Mouse (Mus musculus): ENCODE measurements around the gene Xntrpc. TPM values are rescaled to one million over a fixed set of nuclear protein-coding genes. Genes with fewer than 3 reads are reported as not detected.
A peak's percentile ranks its signal among the peaks of the same experiment; 100 is the strongest.

Xntrpc gene
- total and polyA plus RNA-seq, 2 experiments from 2014 or later: 0.31 TPM; not detected in 1

- no peaks in the 10 kb centered on the region for H3K4me1 ChIP-seq (ENCODE audit: control insufficient read depth, insufficient read depth)
- H3K9ac ChIP-seq (replicated peaks; ENCODE audit: low read depth, low read length): no peak within 1 kb of the TSS
- H3K27ac ChIP-seq (ENCODE audit: low read depth): no peak within 1 kb of the TSS
- H3K9me3 ChIP-seq (replicated peaks; ENCODE audit: control insufficient read depth, low read length): no peaks in the 10 kb centered on the region
- H3K36me3 ChIP-seq (replicated peaks; ENCODE audit: control insufficient read depth, insufficient read depth, low read length): peaks cover 52% of the 10 kb centered on the region
- H3K4me2 ChIP-seq (ENCODE audit: low read depth, low read length): no peak within 1 kb of the TSS
- DNase-seq (ENCODE audit: low spot score) (no peak), ATAC-seq (ENCODE audit: insufficient read depth, low read depth) (no peak)
- WGBS: 87% methylated on average over 5 of the region's 5 CpGs
- no peak within 1 kb of the TSS for H3K4me3 ChIP-seq (ENCODE audit: low read depth, low read length)
- H3K27me3 ChIP-seq (ENCODE audit: control insufficient read depth, insufficient read depth, low read length): no peaks in the 10 kb centered on the region
- TF ChIP-seq CTCF (IDR thresholded peaks at IDR 0.05; ENCODE audit: low read depth) (no peak), EP300 (IDR thresholded peaks at IDR 0.05; ENCODE audit: low read depth) (no peak)
Observed at GRCm38 (mm10) chr7:102082816-102083215, 17.3 kb downstream of the Xntrpc start, which contains the start of gene Trpc2. Trpc2 (plus strand) TSS chr7:102083116.

GRCm38 (mm10) chr7:102084041-102084696 is 18.7 kb downstream of the Xntrpc start:
- H3K4me1 ChIP-seq (ENCODE audit: control insufficient read depth, insufficient read depth): no peaks in the 10 kb centered on the region
- DNase-seq (ENCODE audit: low spot score): no peak
- no peak for TF ChIP-seq EP300 (IDR thresholded peaks at IDR 0.05; ENCODE audit: low read depth)
- TF ChIP-seq CTCF (IDR thresholded peaks at IDR 0.05; ENCODE audit: low read depth): no peak
- peaks cover 45% of the 10 kb centered on the region for H3K36me3 ChIP-seq (replicated peaks; ENCODE audit: control insufficient read depth, insufficient read depth, low read length)
- H3K4me2 ChIP-seq (ENCODE audit: low read depth, low read length): no peak overlapping the region
- ATAC-seq (ENCODE audit: insufficient read depth, low read depth): no peak
- no peak overlapping the region for H3K9ac ChIP-seq (replicated peaks; ENCODE audit: low read depth, low read length)
- WGBS: 80% methylated on average over 25 of the region's 26 CpGs
- H3K4me3 ChIP-seq (ENCODE audit: low read depth, low read length): no peak overlapping the region
- H3K9me3 ChIP-seq (replicated peaks; ENCODE audit: control insufficient read depth, low read length): no peaks in the 10 kb centered on the region
- H3K27me3 ChIP-seq (ENCODE audit: control insufficient read depth, insufficient read depth, low read length): no peaks in the 10 kb centered on the region
- no peak overlapping the region for H3K27ac ChIP-seq (ENCODE audit: low read depth)

- TF ChIP-seq EP300 (IDR thresholded peaks at IDR 0.05; ENCODE audit: low read depth): no peak
- no peak for TF ChIP-seq CTCF (IDR thresholded peaks at IDR 0.05; ENCODE audit: low read depth)
- Histone ChIP-seq H3K9me3 (replicated peaks; ENCODE audit: control insufficient read depth, low read length) (no peaks in the 10 kb centered on the region), H3K36me3 (replicated peaks; ENCODE audit: control insufficient read depth, insufficient read depth, low read length) (peaks cover 16% of the 10 kb centered on the region), H3K4me1 (ENCODE audit: control insufficient read depth, insufficient read depth) (no peaks in the 10 kb centered on the region), H3K4me2 (ENCODE audit: low read depth, low read length) (no peak overlapping the region), H3K27me3 (ENCODE audit: control insufficient read depth, insufficient read depth, low read length) (no peaks in the 10 kb centered on the region), H3K27ac (ENCODE audit: low read depth) (no peak overlapping the region), H3K9ac (replicated peaks; ENCODE audit: low read depth, low read length) (no peak overlapping the region), H3K4me3 (ENCODE audit: low read depth, low read length) (no peak overlapping the region)
- ATAC-seq (ENCODE audit: insufficient read depth, low read depth) (no peak), DNase-seq (ENCODE audit: low spot score) (no peak)
- 80% methylated on average over 4 of the region's 4 CpGs for WGBS
Observed at GRCm38 (mm10) chr7:102087336-102087735, 21.8 kb downstream of the Xntrpc start.

GRCm38 (mm10) chr7:102099760-102100661 is 34.5 kb downstream of the Xntrpc start:
- no peaks in the 10 kb centered on the region for H3K27me3 ChIP-seq (ENCODE audit: control insufficient read depth, insufficient read depth, low read length)
- 5% methylated on average over 30 of the region's 30 CpGs for WGBS
- H3K4me1 ChIP-seq (ENCODE audit: control insufficient read depth, insufficient read depth): peaks cover 17% of the 10 kb centered on the region
- no peak for TF ChIP-seq CTCF (IDR thresholded peaks at IDR 0.05; ENCODE audit: low read depth)
- no peak for TF ChIP-seq EP300 (IDR thresholded peaks at IDR 0.05; ENCODE audit: low read depth)
- H3K27ac ChIP-seq (ENCODE audit: low read depth): peak overlapping the region; percentile 44
- H3K4me3 ChIP-seq (ENCODE audit: low read depth, low read length): peak overlapping the region; percentile 34
- no peaks in the 10 kb centered on the region for H3K36me3 ChIP-seq (replicated peaks; ENCODE audit: control insufficient read depth, insufficient read depth, low read length)
- peak overlapping the region; percentile 65 for H3K4me2 ChIP-seq (ENCODE audit: low read depth, low read length)
- ATAC-seq (ENCODE audit: insufficient read depth, low read depth) (peak; percentile 68), DNase-seq (ENCODE audit: low spot score) (peak; percentile 63)
- H3K9ac ChIP-seq (replicated peaks; ENCODE audit: low read depth, low read length): 0 out of 2 replicates have a peak overlapping the region, but pooled peaks have one; percentile 0
- H3K9me3 ChIP-seq (replicated peaks; ENCODE audit: control insufficient read depth, low read length): no peaks in the 10 kb centered on the region

GRCm38 (mm10) chr7:102100868-102101267 is 35.4 kb downstream of the Xntrpc start:
- ATAC-seq (ENCODE audit: insufficient read depth, low read depth): no peak
- no peak overlapping the region for H3K9ac ChIP-seq (replicated peaks; ENCODE audit: low read depth, low read length)

More at GRCm38 (mm10) chr7:102100868-102101267, 35.4 kb downstream of the Xntrpc start:
- H3K27me3 ChIP-seq (ENCODE audit: control insufficient read depth, insufficient read depth, low read length): no peaks in the 10 kb centered on the region
- H3K4me1 ChIP-seq (ENCODE audit: control insufficient read depth, insufficient read depth): peaks cover 17% of the 10 kb centered on the region
- H3K4me2 ChIP-seq (ENCODE audit: low read depth, low read length): no peak overlapping the region
- no peak for TF ChIP-seq EP300 (IDR thresholded peaks at IDR 0.05; ENCODE audit: low read depth)
- peak overlapping the region; percentile 44 for H3K27ac ChIP-seq (ENCODE audit: low read depth)
- whole genome bisulfite sequencing: 67% methylated on average over 5 of the region's 5 CpGs
- H3K36me3 ChIP-seq (replicated peaks; ENCODE audit: control insufficient read depth, insufficient read depth, low read length): no peaks in the 10 kb centered on the region
- H3K4me3 ChIP-seq (ENCODE audit: low read depth, low read length): no peak overlapping the region
- H3K9me3 ChIP-seq (replicated peaks; ENCODE audit: control insufficient read depth, low read length): no peaks in the 10 kb centered on the region
- DNase-seq (ENCODE audit: low spot score): no peak
